Mouse (Mus musculus) thymus, postnatal 10 days (tissue): ENCODE measurements around the gene Hesx1.
"Not testable (repeated sequence)": the region's sequence is repeated elsewhere in the genome, so short reads cannot be mapped to it uniquely, and the experiment has no call there.

Experiments
- DNase-seq, 2 experiments: peaks; one replicate each; pipeline ENCODE4 v3.0.0; 2021; ENCODE audit warnings: low spot score in 2 of 2

Gene Hesx1

GRCm38 (mm10) chr14:26994211-26994741, at the start of gene Hesx1:
TSS of gene Hesx1 (plus strand) at chr14:26994416.
- peak; percentile 68 to 74 for DNase-seq

GRCm38 (mm10) chr14:26956139-26956538, 38.1 kb upstream of the Hesx1 start:
- DNase-seq: not testable (repeated sequence)

DNA sequence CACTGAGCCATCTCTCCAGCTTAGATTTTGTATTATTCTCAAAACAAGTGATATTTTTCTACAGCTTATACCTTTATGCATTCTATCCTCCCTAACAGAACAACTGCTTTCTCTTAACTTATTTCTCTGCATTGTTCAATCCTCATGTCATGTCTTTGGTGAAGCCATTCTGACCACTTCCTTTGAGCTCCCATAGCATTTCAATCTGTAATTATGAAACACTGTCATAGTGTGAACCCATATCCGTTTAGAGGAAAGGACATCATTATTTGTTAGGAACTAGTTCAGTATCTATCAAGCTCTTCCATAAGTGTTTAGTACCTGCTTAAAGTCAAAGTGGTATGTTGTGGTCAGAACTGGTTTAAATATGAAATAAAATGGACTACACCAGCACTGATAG, 33.7 kb upstream of the Hesx1 start:
- DNase-seq: no peak

DNA sequence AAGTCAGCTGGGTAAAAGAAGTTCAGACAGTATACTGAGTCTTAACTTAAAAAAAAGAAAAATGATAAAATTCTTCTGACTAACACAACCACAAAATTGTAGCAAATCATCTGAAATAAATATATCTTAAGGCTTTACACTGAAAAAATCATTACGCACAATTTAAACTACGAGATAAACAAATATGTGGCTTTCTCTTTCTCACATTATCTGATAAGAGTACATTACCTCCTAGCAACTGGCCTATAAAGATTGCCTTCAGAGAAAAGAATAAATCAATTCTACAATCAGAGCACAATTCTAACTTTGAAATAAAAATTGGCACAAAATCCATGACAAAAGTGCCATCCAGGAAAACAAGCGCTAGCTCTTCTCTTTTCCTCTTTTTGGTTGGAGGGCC, 25.1 kb upstream of the Hesx1 start:
- DNase-seq: no peak

- peak; percentile 53 to 57 for DNase-seq
Observed at GRCm38 (mm10) chr14:26969856-26970407, 24.3 kb upstream of the Hesx1 start.

DNA sequence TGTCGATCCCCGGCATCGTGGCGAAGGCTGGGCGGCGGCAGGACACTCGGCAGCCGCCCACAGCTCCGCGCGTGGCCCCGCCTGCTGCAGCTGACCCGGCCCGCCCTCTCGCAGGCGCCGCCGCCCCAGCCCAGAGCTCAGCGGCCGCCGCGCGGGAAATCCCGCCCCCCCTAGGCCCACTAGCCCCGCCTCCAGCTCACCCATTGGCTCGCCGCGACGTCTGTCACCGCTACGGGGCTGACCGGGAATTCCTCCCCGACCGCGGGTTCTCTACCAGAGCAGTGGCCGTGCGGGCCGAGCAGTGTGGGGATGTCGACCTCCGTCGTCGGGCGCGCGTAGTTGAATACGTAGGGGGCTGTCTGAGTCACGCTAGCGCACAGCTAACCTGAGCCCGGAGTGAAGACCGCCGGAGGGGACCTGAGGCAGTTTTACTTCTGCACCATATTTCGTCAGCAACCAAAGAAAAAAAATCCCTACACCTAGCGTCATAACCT, 23.7 kb upstream of the Hesx1 start:
- peak; percentile 93 to 99 for DNase-seq

DNA sequence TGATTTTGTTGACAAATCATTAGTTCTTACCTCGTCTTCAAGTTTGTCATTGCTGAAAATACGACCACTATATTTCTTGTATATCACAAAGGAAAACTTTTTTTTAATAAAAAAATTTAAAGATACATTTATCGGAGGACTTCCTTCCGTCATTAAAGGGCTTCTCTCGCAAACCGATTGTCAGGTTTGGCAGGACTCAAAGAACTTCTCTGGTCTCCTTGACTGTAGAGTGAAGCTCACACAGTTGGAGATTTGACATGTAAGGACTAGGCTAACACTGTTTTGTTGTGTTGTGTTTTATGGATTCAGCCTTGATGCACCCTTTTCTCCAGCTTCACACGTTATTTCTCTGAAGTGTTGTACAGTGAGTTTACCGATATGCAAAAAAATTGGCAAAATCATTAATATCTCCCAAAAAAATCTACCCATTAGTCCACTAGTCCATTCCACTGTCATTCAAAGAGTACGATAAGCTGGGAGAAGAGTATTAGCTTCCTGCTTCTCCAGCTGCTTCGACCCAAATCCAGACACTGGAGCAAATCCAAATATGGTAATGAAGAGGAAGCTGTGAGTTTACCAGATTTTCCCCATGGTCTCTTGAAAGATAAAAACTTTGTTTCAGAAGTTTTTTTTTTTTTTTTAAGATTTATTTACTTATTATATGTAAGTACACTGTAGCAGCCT, 23.0 kb upstream of the Hesx1 start, which contains the start of gene Appl1:
Gene Appl1 (minus strand): TSS at position 127 of the 684 bp plus-strand sequence.
- DNase-seq: no peak

GRCm38 (mm10) chr14:26973089-26973488, 21.1 kb upstream of the Hesx1 start:
- DNase-seq: no peak

- no peak for DNase-seq
Observed at GRCm38 (mm10) chr14:26975490-26975889, 18.7 kb upstream of the Hesx1 start.

- DNase-seq: no peak
Observed at GRCm38 (mm10) chr14:26976212-26976611, 18.0 kb upstream of the Hesx1 start.

GRCm38 (mm10) chr14:26977500-26977899, 16.7 kb upstream of the Hesx1 start:
- no peak for DNase-seq

DNA sequence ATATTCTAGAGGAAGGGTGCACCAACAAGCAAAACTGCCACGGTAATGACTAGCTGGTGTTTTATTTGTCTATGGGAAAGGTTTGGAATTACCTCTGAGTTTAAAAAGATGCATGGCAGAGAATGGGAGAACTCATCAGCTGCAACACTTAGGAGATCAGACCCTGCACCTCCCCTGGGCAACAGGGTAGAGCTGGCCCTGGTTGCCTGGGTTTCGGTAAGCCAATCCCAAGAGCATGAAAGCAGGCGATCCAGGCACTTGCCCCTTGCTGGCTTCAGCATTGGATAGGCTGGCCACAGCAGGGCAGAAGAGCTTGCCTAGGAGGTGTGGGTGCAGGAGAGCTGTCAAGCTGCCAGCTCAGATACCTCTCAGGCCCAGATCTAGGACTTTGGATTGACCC, 14.4 kb upstream of the Hesx1 start:
- DNase-seq: no peak

DNA sequence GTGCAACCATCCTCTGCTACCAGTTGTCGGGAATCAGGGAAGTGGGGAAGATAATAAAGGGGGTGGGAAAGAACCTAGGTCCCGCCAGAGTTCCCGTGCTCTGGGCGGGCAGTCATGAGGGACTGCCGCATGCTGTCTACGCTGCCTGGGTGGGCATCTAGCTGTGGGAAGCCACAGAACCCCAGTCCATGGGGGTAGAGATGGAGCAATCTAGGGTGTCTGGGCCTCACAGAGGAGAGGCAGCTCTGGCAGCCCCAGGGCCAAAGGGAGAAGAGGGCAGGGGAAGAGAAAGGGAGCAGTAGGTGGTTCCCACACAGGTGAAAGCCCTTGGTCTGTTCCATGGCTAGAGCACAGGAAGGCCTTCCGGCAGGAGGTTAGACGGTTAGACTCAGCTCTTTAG, 13.2 kb upstream of the Hesx1 start:
- no peak for DNase-seq

DNA sequence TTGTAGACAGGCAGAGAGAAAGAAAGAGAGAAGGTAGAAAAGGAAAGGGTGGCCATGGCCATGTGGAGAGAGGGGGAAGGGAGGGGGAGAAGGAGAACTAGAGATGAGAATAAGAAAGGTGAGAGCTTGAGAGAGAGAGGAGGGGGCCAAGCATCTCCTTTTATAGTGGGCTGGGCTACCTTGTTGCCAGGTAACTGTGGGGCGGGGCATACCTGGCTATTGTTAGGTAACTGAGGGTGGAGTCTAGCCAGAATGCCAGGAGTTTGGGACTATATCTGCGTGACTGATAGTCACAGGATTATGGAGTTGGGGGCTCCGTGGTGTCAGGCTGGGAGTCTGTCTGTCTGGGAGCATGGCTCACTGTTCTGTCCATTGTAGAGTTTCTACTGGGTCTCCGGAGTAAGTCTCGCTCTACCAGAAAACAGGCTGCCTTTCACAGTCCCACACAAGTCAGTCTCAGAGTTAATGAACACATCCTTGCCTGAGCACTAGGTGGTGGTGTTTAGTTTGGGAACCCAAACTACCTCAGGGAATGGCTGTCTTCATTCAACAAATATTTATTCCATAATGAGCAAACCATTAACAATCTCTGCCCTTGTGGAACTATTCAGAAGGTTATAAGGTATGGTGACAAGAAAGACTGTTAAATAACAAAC, 12.6 kb upstream of the Hesx1 start:
- DNase-seq: no peak

GRCm38 (mm10) chr14:26982150-26982530, 12.1 kb upstream of the Hesx1 start:
- no peak for DNase-seq

GRCm38 (mm10) chr14:26988694-26989093, 5.5 kb upstream of the Hesx1 start:
- peak in 1 of 2 experiments; percentile 27 for DNase-seq

DNA sequence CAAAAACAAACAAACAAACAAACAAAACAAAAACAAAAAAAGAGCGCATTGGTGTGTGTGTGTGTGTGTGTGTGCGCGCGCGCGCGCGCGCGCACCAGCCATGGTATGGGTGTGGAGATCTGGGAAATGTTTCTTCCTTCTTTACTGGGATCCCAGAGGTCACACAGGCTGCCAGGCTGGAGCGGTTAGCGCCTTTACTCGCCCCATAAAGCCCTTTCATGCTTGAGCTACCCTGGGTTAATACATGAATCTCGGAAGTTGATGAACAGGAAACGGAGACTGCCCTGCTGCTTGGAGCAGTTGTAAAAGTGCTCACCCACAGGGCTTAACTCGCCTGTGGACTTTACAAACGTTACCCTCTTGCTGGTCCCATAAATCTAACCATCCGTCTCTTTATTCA, 2.6 kb upstream of the Hesx1 start:
- DNase-seq: no peak

DNA sequence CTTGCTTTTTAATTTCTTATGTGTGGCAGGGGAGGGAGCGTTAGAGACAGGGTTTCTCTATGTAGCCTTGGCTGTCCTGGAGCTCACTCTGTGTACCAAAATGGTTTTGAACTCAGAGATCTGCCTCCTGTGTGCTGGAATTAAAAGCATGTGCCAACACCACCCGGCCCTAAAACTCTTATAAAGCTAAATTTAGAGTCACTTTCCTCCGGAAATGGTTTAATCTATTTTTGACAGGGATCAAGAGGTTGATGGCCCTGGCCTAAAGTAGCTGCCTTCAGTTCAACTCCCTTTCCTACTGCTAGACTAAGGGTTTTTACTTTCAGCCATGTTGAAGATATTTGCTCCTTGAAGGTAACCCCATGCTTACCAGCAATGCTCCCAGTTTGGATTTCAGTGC, 789 bp upstream of the Hesx1 start:
- no peak for DNase-seq

DNA sequence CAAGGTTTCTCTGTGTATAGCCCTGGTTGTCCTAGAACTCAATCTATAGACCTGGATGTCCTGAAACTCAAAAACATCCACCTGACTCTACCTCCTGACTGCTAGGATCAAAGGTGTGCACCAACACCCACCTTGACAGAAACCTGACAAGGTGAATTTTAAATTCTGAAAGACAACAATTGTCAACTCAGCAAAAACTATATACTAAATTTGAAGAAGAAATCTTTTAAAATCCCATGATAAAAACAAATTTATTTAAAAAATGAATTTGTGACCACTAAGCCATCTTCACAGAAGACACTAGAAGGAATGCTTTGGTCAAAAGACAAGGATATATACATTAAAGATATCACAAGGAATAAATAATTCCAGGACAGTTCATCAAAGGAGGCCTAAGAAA, 2.0 kb downstream of the Hesx1 start:
- no peak for DNase-seq

DNA sequence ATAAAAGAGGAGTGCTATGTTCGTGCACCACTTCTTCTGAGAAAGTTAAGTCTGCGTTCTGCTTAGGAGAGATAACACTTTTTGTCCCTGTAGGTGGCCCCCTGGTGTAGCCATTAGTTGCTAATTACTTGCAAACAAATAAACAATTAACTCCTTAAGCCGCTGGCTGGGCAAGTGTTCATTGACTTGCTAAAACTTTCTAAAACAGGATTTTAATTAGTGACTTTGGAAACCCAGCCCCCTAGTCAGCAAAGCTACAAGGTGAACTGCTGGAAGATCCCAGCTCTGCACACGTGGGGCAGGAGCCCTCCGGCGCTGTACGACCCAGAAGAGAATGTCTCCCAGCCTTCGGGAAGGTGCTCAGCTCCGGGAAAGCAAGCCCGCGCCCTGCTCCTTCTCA, 6.2 kb downstream of the Hesx1 start:
- DNase-seq: no peak

GRCm38 (mm10) chr14:27004906-27005305, 10.7 kb downstream of the Hesx1 start:
- DNase-seq: no peak

- DNase-seq: no peak
Observed at GRCm38 (mm10) chr14:27005937-27006336, 11.7 kb downstream of the Hesx1 start.

DNA sequence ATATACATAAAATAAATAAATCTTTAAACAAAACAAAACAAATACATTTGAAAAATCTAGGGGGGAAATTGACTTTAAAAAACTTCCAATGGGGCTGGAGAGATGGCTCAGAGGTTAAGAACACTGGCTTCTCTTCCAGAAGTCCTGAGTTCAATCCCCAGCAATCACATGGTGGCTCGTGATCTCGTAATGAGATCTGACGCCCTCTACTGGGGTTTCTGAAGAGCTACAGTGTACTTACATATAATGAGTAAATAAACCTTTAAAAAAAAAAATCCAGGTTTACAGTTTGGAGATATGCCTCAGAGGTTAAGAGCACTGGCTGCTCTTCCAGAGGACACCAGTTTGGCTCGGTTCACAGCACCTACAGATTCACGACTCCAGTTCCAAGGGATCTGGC, 17.3 kb downstream of the Hesx1 start:
- DNase-seq: no peak
